Mouse (Mus musculus) erythroid progenitor cell, adult 5-6 weeks (primary cell): ENCODE results near the gene St14. TPM values are rescaled to one million over a fixed set of nuclear protein-coding genes. Genes with fewer than 3 reads are reported as not detected.

Experiments used
- ATAC-seq: replicated peaks from 2 replicates; pipeline ENCODE4 v1.8.0; 2016; ENCODE audit warnings: moderate number of reproducible peaks, mild to moderate bottlenecking, moderate TSS enrichment, inconsistent platforms; ENCODE audit not compliant: poor library complexity, low FRiP score, severe bottlenecking
- total RNA-seq, 2 experiments: library from RNA; stranded (forward) in 1 of 2; stranded (reverse) in 1 of 2; fragments of 150-400 nt in 1 of 2; fragments of 186-747, 209-891 nt in 1 of 2; gene quantifications; 2 replicates each; pipeline versions ENCODE4 v1.2.3 to v1.2.4; 2015 to 2017; ENCODE audit warnings: low replicate concordance in 2 of 2

Gene St14
- total RNA-seq, 2 experiments from 2014 or later: not detected

GRCm38 (mm10) chr9:31127876-31128465 lies 3.7 kb downstream of the St14 start:
- no peak for ATAC-seq

- ATAC-seq: no peak
Observed at GRCm38 (mm10) chr9:31126079-31126478, 5.6 kb downstream of the St14 start.

GRCm38 (mm10) chr9:31122464-31123030 lies 9.1 kb downstream of the St14 start:
- ATAC-seq: no peak

- no peak for ATAC-seq
Observed at GRCm38 (mm10) chr9:31120533-31120915, 11.1 kb downstream of the St14 start.

- ATAC-seq: no peak
Observed at GRCm38 (mm10) chr9:31119882-31120532, 11.6 kb downstream of the St14 start.

GRCm38 (mm10) chr9:31119405-31119804 lies 12.2 kb downstream of the St14 start:
- no peak for ATAC-seq

- ATAC-seq: no peak
Observed at GRCm38 (mm10) chr9:31118520-31119298, 12.9 kb downstream of the St14 start.

GRCm38 (mm10) chr9:31117488-31117887 lies 14.2 kb downstream of the St14 start:
- ATAC-seq: no peak

GRCm38 (mm10) chr9:31117088-31117487 lies 14.6 kb downstream of the St14 start:
- ATAC-seq: no peak

GRCm38 (mm10) chr9:31115586-31115985 lies 16.1 kb downstream of the St14 start:
- no peak for ATAC-seq

GRCm38 (mm10) chr9:31108464-31108863 lies 23.2 kb downstream of the St14 start:
- no peak for ATAC-seq

GRCm38 (mm10) chr9:31098118-31098517 lies 33.5 kb downstream of the St14 start:
- ATAC-seq: no peak

GRCm38 (mm10) chr9:31097088-31098082 lies 34.3 kb downstream of the St14 start:
- ATAC-seq: no peak

GRCm38 (mm10) chr9:31092833-31093195 lies 38.8 kb downstream of the St14 start:
- no peak for ATAC-seq

- no peak for ATAC-seq
Observed at GRCm38 (mm10) chr9:31092111-31092832, 39.4 kb downstream of the St14 start.

- no peak for ATAC-seq
Observed at GRCm38 (mm10) chr9:31091162-31091581, 40.5 kb downstream of the St14 start.

GRCm38 (mm10) chr9:31090081-31091023 lies 41.3 kb downstream of the St14 start:
- ATAC-seq: no peak

- no peak for ATAC-seq
Observed at GRCm38 (mm10) chr9:31089541-31089940, 42.1 kb downstream of the St14 start.
